Mouse (Mus musculus): ENCODE measurements around the gene 4932415D10Rik.

DNA sequence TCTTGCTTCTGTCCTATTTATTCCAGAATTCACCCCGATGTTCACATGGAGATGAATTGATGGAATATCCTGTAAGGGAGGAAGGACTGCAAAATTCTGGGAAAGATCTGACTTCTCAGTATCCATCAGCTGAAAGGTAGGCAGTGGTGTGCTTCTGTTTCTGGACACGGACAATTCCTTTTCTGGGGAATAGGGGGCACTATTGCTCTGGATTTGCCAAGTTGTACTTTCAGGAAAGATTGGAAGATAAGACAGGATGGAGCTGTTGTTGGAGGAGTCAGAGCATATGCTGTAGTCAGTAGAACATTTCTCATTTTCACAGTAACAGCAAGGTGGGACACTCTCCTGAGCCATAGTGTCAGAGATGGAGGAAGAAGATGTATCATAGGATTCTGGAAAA is 19.9 kb downstream of the 4932415D10Rik start:
- TF ChIP-seq EP300 (IDR thresholded peaks at IDR 0.05; ENCODE audit: low read depth) (no peak), CTCF (IDR thresholded peaks at IDR 0.05; ENCODE audit: low read depth) (no peak)

Data from heart, postnatal 0 days (tissue).